Mouse (Mus musculus): Measurements from ENCODE around the gene Zfp787.
"Not testable (repeated sequence)": the region's sequence is repeated elsewhere in the genome, so short reads cannot be mapped to it uniquely, and the experiment has no call there.

Zfp787 gene

GRCm38 (mm10) chr7:6162172-6162571 is 6.4 kb upstream of the Zfp787 start:
- DNase-seq (ENCODE audit: low spot score), result no peak

GRCm38 (mm10) chr7:6161541-6161940 is 5.7 kb upstream of the Zfp787 start:
- no peak for DNase-seq (ENCODE audit: low spot score)

- DNase-seq (ENCODE audit: low spot score), result no peak
Observed at GRCm38 (mm10) chr7:6159604-6160003, 3.8 kb upstream of the Zfp787 start.

GRCm38 (mm10) chr7:6157479-6157878 is 1.7 kb upstream of the Zfp787 start:
- no peak for DNase-seq (ENCODE audit: low spot score)

GRCm38 (mm10) chr7:6156901-6157472 is 1.2 kb upstream of the Zfp787 start:
- no peak for DNase-seq (ENCODE audit: low spot score)

- peak; percentile 80 for DNase-seq (ENCODE audit: low spot score)
Observed at GRCm38 (mm10) chr7:6155031-6155872, 545 bp downstream of the Zfp787 start.

GRCm38 (mm10) chr7:6154164-6154563 is 1.6 kb downstream of the Zfp787 start:
- DNase-seq (ENCODE audit: low spot score), result no peak

- no peak for DNase-seq (ENCODE audit: low spot score)
Observed at GRCm38 (mm10) chr7:6153131-6153530, 2.7 kb downstream of the Zfp787 start.

- no peak for DNase-seq (ENCODE audit: low spot score)
Observed at GRCm38 (mm10) chr7:6152036-6152435, 3.8 kb downstream of the Zfp787 start.

GRCm38 (mm10) chr7:6151266-6151665 is 4.5 kb downstream of the Zfp787 start:
- no peak for DNase-seq (ENCODE audit: low spot score)

- no peak for DNase-seq (ENCODE audit: low spot score)
Observed at GRCm38 (mm10) chr7:6147688-6148087, 8.1 kb downstream of the Zfp787 start.

- DNase-seq (ENCODE audit: low spot score), result no peak
Observed at GRCm38 (mm10) chr7:6146982-6147325, 8.8 kb downstream of the Zfp787 start.

GRCm38 (mm10) chr7:6146194-6146981 is 9.4 kb downstream of the Zfp787 start:
- DNase-seq (ENCODE audit: low spot score), result no peak

GRCm38 (mm10) chr7:6145423-6146188 is 10.2 kb downstream of the Zfp787 start:
- DNase-seq (ENCODE audit: low spot score), result no peak

GRCm38 (mm10) chr7:6143991-6144531 is 11.7 kb downstream of the Zfp787 start:
- DNase-seq (ENCODE audit: low spot score), result no peak

GRCm38 (mm10) chr7:6139295-6139694 is 16.5 kb downstream of the Zfp787 start:
- DNase-seq (ENCODE audit: low spot score), result no peak

- DNase-seq (ENCODE audit: low spot score), result no peak
Observed at GRCm38 (mm10) chr7:6136497-6136896, 19.3 kb downstream of the Zfp787 start.

- DNase-seq (ENCODE audit: low spot score), result no peak
Observed at GRCm38 (mm10) chr7:6132646-6133045, 23.2 kb downstream of the Zfp787 start.

GRCm38 (mm10) chr7:6130346-6130745 is 25.5 kb downstream of the Zfp787 start:
- no peak for DNase-seq (ENCODE audit: low spot score)

- peak; percentile 85 for DNase-seq (ENCODE audit: low spot score)
Observed at GRCm38 (mm10) chr7:6126690-6127448, 28.9 kb downstream of the Zfp787 start.

- not testable (repeated sequence) for DNase-seq (ENCODE audit: low spot score)
Observed at GRCm38 (mm10) chr7:6121128-6121527, 34.7 kb downstream of the Zfp787 start.

Data from urinary bladder, postnatal 14 days (tissue).